Mouse (Mus musculus) hindbrain, embryonic 13.5 days (tissue): ENCODE results near the gene E2f6. TPM values are rescaled to one million over a fixed set of nuclear protein-coding genes. Genes with fewer than 3 reads are reported as not detected.

Experiments used
- ATAC-seq: fragments of 200-750 bp; cut with Nextera tagmentation; 2 replicates; pipeline ENCODE4 v1.8.0; 2017; ENCODE audit warnings: moderate TSS enrichment; ENCODE audit not compliant: low FRiP score
- H3K27ac ChIP-seq: fragments of 300-500 bp; sonication (generic); 2 replicates; pipeline ENCODE4 v1.5.1; 2015; ENCODE audit warnings: inconsistent platforms, mild to moderate bottlenecking, moderate library complexity
- H3K27me3 ChIP-seq: fragments of 300-500 bp; sonication (generic); 2 replicates; pipeline ENCODE4 v1.6.1; 2015; ENCODE audit warnings: mild to moderate bottlenecking, inconsistent platforms
- H3K36me3 ChIP-seq: fragments of 300-500 bp; sonication (generic); 2 replicates; pipeline ENCODE4 v1.6.1; 2015; ENCODE audit warnings: mild to moderate bottlenecking, inconsistent platforms
- H3K4me1 ChIP-seq: fragments of 300-500 bp; sonication (generic); replicated peaks from 2 replicates; pipeline ENCODE4 v1.6.1; 2015; ENCODE audit warnings: inconsistent platforms
- H3K4me2 ChIP-seq: fragments of 300-500 bp; sonication (generic); 2 replicates; pipeline ENCODE4 v1.6.1; 2015; ENCODE audit warnings: inconsistent platforms, mild to moderate bottlenecking, moderate library complexity
- H3K4me3 ChIP-seq: fragments of 300-500 bp; sonication (generic); 2 replicates; pipeline ENCODE4 v1.5.1; 2015; ENCODE audit warnings: mild to moderate bottlenecking, inconsistent platforms
- H3K9ac ChIP-seq: fragments of 300-500 bp; sonication (generic); 2 replicates; pipeline ENCODE4 v1.6.1; 2015; ENCODE audit warnings: mild to moderate bottlenecking, inconsistent platforms
- H3K9me3 ChIP-seq: fragments of 300-500 bp; sonication (generic); 2 replicates; pipeline ENCODE4 v1.6.1; 2016; ENCODE audit warnings: inconsistent platforms
- WGBS: fragments of 180-500 bp; shearing (Covaris S2); methylation state at CpG from one replicate; pipeline ENCODE4 v1.1.7; 2015; 5-methylcytosine and 5-hydroxymethylcytosine counted together
- polyA plus RNA-seq: library from polyadenylated mRNA; unstranded; fragments of >200 nt; fragmentation: Nextera tagmentation; extraction: Ambion mirVana; gene quantifications from 2 replicates; pipeline ENCODE4 v1.2.1, GENCODE M21; 2015

E2f6 gene
- polyA plus RNA-seq, 1 experiment from 2014 or later: 37.5 TPM

- H3K4me1 ChIP-seq: no peaks in the 10 kb centered on the region
- no peak overlapping the region for H3K4me2 ChIP-seq
- no peak overlapping the region for H3K9ac ChIP-seq
- H3K27me3 ChIP-seq: no peaks in the 10 kb centered on the region
- 89% methylated on average over 14 of the region's 14 CpGs for WGBS
- no peaks in the 10 kb centered on the region for H3K36me3 ChIP-seq
- H3K27ac ChIP-seq: no peak overlapping the region
- ATAC-seq: no peak
- H3K4me3 ChIP-seq: no peak overlapping the region
- no peaks in the 10 kb centered on the region for H3K9me3 ChIP-seq
Observed at GRCm38 (mm10) chr12:16781034-16781746, 29.6 kb upstream of the E2f6 start.

DNA sequence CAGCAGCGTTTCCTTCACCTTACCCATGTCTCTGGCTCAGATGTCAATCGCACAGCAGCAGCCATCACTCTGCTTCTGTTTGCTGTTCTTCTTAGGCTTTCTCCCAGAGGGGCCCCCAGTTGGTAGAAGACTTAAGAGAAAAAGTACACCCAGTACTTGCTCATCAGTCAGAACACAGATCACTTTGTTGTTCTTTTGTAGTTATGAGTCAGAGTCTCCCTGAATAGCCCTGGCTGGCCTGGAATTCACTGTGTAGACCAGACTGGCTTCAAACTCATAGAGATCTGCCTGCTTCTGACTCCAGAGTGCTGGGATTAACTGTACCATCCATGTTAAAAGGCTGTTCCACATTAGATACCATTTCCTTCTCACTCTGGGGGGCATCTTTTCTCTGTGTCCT, 22.2 kb upstream of the E2f6 start:
- Histone ChIP-seq H3K9me3 (no peaks in the 10 kb centered on the region), H3K36me3 (no peaks in the 10 kb centered on the region), H3K27ac (no peak overlapping the region), H3K4me3 (no peak overlapping the region), H3K4me1 (peaks cover 7% of the 10 kb centered on the region; the same call in 1 of the 2 replicates), H3K9ac (no peak overlapping the region), H3K4me2 (no peak overlapping the region), H3K27me3 (no peaks in the 10 kb centered on the region)
- 50% methylated on average over 2 of the region's 2 CpGs for WGBS
- ATAC-seq: no peak

DNA sequence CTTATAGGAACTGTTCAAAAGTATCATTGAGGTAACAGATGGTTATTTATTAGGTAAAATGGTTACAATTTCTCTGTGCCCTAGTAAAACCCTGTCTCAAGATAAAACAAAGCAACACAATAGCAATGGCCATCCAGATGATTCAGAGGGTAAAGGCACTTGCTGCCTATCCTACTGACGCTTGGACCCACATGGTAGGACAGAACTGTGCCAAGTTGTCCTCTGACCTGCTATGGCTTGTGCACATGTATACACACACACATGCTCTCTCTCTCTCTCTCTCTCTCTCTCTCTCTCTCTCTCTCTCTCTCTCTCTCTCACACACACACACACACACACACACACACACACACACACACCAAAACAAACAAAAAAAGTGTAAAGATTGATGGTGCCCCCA, 21.6 kb upstream of the E2f6 start:
- Histone ChIP-seq H3K9ac (no peak overlapping the region), H3K4me2 (no peak overlapping the region), H3K27ac (no peak overlapping the region), H3K27me3 (no peaks in the 10 kb centered on the region), H3K4me1 (peaks cover 7% of the 10 kb centered on the region; the same call in 1 of the 2 replicates), H3K9me3 (no peaks in the 10 kb centered on the region), H3K36me3 (no peaks in the 10 kb centered on the region), H3K4me3 (no peak overlapping the region)
- no peak for ATAC-seq
- WGBS: 28% methylated on average over 1 of the region's 1 CpGs

DNA sequence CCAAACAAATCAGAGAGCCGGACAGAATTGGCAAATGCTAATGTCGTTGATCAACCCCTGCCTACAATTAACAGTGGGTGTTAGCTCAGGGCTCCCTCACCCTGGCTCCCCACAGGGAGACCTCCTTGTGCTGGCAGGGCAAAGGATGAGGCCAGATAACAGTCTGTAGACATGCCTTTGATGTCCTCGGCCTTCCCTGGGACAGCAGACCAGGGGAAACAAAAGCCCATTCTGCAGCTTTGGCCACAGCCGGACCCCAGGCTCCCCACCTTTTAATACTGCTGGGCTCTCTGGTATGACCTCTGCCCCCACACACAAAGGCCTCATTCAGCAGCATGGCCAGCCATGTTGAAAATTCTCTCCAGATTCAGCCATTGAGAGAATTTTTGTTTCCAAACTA, 21.0 kb upstream of the E2f6 start:
- WGBS: 7% methylated on average over 4 of the region's 4 CpGs
- no peak for ATAC-seq
- no peaks in the 10 kb centered on the region for H3K9me3 ChIP-seq
- H3K27ac ChIP-seq: no peak overlapping the region
- H3K4me2 ChIP-seq: no peak overlapping the region
- H3K4me1 ChIP-seq: peaks cover 7% of the 10 kb centered on the region; the same call in 1 of the 2 replicates
- H3K36me3 ChIP-seq: no peaks in the 10 kb centered on the region
- H3K4me3 ChIP-seq: no peak overlapping the region
- H3K27me3 ChIP-seq: no peaks in the 10 kb centered on the region
- no peak overlapping the region for H3K9ac ChIP-seq

GRCm38 (mm10) chr12:16790456-16790855, 20.3 kb upstream of the E2f6 start:
- Histone ChIP-seq H3K4me3 (no peak overlapping the region), H3K4me2 (no peak overlapping the region), H3K9ac (no peak overlapping the region), H3K9me3 (no peaks in the 10 kb centered on the region), H3K36me3 (no peaks in the 10 kb centered on the region), H3K27me3 (no peaks in the 10 kb centered on the region), H3K4me1 (peaks cover 7% of the 10 kb centered on the region; the same call in 1 of the 2 replicates), H3K27ac (no peak overlapping the region)
- no peak for ATAC-seq
- 38% methylated on average over 4 of the region's 4 CpGs for WGBS

DNA sequence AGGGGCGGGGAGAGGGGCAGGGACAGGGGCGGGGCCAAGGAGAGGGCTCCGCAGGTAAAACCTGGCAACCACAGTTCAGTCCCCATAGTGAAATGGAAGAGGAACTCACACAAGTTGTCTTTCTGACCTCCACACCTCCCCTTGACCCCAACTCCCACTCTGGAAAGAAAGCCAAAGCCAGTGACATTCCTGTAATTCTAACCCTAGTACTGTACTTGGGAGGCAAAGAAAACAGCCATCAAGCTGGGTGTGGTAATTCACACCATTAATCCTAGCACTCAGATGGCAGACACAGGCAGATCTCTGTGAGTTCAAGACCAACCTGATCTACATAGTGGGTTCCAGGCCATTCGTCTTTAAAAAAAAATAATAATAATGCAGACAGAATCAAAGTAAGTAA, 17.4 kb upstream of the E2f6 start:
- Histone ChIP-seq H3K4me1 (peaks cover 7% of the 10 kb centered on the region; the same call in 1 of the 2 replicates), H3K27me3 (no peaks in the 10 kb centered on the region), H3K27ac (no peak overlapping the region), H3K9ac (no peak overlapping the region), H3K4me2 (no peak overlapping the region), H3K4me3 (no peak overlapping the region), H3K9me3 (no peaks in the 10 kb centered on the region), H3K36me3 (no peaks in the 10 kb centered on the region)
- no peak for ATAC-seq
- WGBS: 81% methylated on average over 4 of the region's 4 CpGs

- no peak overlapping the region for H3K27ac ChIP-seq
- H3K4me1 ChIP-seq: peaks cover 11% of the 10 kb centered on the region
- ATAC-seq: no peak
- H3K9ac ChIP-seq: no peak overlapping the region
- WGBS: 90% methylated on average over 3 of the region's 3 CpGs
- H3K36me3 ChIP-seq: no peaks in the 10 kb centered on the region
- no peaks in the 10 kb centered on the region for H3K9me3 ChIP-seq
- H3K4me3 ChIP-seq: no peak overlapping the region
- H3K27me3 ChIP-seq: no peaks in the 10 kb centered on the region
- no peak overlapping the region for H3K4me2 ChIP-seq
Observed at GRCm38 (mm10) chr12:16795781-16796180, 15.0 kb upstream of the E2f6 start.

- 39% methylated on average over 3 of the region's 3 CpGs for WGBS
- Histone ChIP-seq H3K4me2 (no peak overlapping the region), H3K4me1 (peaks cover 15% of the 10 kb centered on the region), H3K4me3 (no peak overlapping the region), H3K9me3 (no peaks in the 10 kb centered on the region), H3K36me3 (no peaks in the 10 kb centered on the region), H3K27me3 (0 out of 2 replicates have a peak, but pooled peaks cover 3% of the 10 kb centered on the region), H3K27ac (no peak overlapping the region), H3K9ac (no peak overlapping the region)
- ATAC-seq: no peak
Observed at GRCm38 (mm10) chr12:16798894-16799293, 11.9 kb upstream of the E2f6 start.

DNA sequence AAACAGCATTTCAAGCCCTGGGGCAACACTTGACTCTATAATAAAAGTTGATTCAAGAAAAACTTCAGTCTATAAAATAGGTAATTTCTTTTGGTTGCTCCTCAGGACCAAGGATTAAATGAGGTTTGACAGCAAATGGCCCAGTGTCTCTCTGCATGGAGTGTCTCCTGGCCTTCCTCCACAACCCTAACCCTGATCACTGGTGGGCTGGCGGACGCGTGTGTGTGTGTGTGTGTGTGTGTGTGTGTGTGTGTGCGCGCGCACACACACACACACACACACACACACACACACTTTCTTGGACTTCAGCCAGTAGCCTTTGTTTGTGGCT, 10.9 kb upstream of the E2f6 start:
- Histone ChIP-seq H3K4me2 (peak overlapping the region; percentile 91), H3K9me3 (no peaks in the 10 kb centered on the region), H3K9ac (peak overlapping the region; percentile 83), H3K4me1 (peaks cover 19% of the 10 kb centered on the region), H3K27ac (no peak overlapping the region), H3K27me3 (0 out of 2 replicates have a peak, but pooled peaks cover 3% of the 10 kb centered on the region), H3K36me3 (no peaks in the 10 kb centered on the region), H3K4me3 (peak overlapping the region; percentile 62)
- peak; percentile 44 for ATAC-seq
- WGBS: 6% methylated on average over 6 of the region's 6 CpGs

DNA sequence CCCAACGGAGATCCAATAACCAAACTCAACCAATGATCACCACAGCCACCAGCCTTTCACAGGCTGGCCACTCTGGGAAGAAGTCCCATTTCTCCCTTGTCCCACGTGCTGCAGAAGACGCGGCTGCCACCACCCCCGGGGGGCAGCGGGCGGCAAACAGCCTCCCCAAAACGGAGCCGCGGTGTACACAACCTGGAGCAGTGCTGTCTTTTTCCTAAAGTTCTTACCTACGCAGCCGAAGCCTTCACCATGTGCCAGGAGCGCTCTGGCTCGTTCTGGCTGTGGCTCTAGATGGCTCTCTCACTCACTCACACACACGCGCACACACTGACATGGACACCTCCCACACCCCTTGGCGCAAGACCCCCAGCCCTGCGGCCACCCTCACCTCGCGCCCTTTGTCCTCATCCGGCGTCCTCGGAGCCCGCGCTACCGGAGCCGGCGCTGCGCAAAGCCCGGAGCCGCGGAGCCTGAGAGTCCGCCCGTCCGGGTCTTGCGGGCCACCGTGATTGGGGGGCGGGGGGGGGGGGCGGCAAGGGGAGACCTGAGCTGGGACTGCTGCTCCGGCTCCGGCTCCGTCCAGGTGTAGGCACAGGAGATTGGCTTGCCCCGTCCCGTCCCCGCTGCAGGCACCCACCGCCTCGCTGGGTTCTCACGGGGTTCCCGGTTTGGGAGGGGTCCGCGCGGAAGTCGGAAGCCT, 10.4 kb upstream of the E2f6 start, which contains the start of gene Greb1:
Gene Greb1 (minus strand): TSS at position 628 of the 700 bp plus-strand sequence.
- Histone ChIP-seq H3K9me3 (no peaks in the 10 kb centered on the region), H3K4me1 (peaks cover 19% of the 10 kb centered on the region), H3K27me3 (0 out of 2 replicates have a peak, but pooled peaks cover 3% of the 10 kb centered on the region), H3K9ac (peak within 1 kb of the TSS; percentile 83), H3K4me3 (peak within 1 kb of the TSS; percentile 62), H3K36me3 (no peaks in the 10 kb centered on the region), H3K4me2 (peak within 1 kb of the TSS; percentile 91), H3K27ac (peak within 1 kb of the TSS; percentile 53; the same call in 1 of the 2 replicates)
- WGBS: under 1% methylated on average over 51 of the region's 53 CpGs
- ATAC-seq: peak; percentile 82

DNA sequence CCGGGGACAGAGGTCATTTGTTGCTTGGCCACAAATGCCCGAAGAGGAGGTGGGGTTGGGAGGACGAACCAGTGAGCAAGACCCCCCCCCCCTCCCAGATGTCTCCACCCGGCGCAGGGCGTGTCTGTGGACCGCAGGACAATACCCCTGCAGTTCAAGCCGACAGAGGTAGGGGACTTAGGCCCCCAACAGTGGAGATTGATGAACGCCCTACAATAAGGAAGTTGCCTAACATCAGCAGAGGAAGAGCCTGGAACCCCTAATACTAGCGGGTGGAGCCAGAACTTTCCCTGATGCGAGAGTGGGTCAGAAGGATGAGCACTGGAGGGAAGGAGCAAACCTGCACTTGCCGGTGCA, 9.8 kb upstream of the E2f6 start:
- Histone ChIP-seq H3K27ac (no peak overlapping the region), H3K27me3 (0 out of 2 replicates have a peak, but pooled peaks cover 3% of the 10 kb centered on the region), H3K36me3 (no peaks in the 10 kb centered on the region), H3K4me1 (peaks cover 19% of the 10 kb centered on the region), H3K9me3 (no peaks in the 10 kb centered on the region), H3K4me3 (peak overlapping the region; percentile 62), H3K9ac (peak overlapping the region; percentile 83), H3K4me2 (peak overlapping the region; percentile 91)
- ATAC-seq: peak; percentile 65
- WGBS: 1% methylated on average over 12 of the region's 12 CpGs

GRCm38 (mm10) chr12:16803237-16803955, 7.4 kb upstream of the E2f6 start:
- H3K27ac ChIP-seq: no peak overlapping the region
- 14% methylated on average over 5 of the region's 5 CpGs for WGBS
- H3K36me3 ChIP-seq: no peaks in the 10 kb centered on the region
- no peak overlapping the region for H3K4me3 ChIP-seq
- peaks cover 19% of the 10 kb centered on the region for H3K27me3 ChIP-seq
- no peaks in the 10 kb centered on the region for H3K9me3 ChIP-seq
- no peak overlapping the region for H3K4me2 ChIP-seq
- ATAC-seq: no peak
- no peak overlapping the region for H3K9ac ChIP-seq
- H3K4me1 ChIP-seq: peaks cover 19% of the 10 kb centered on the region
